Mouse (Mus musculus) left cerebral cortex, postnatal 36 days (tissue): ENCODE measurements around the gene D130043K22Rik. TPM values are rescaled to one million over a fixed set of nuclear protein-coding genes. Genes with fewer than 3 reads are reported as not detected.

Experiments used
- DNase-seq, 2 experiments: peaks; one replicate each; pipeline ENCODE4 v3.0.0; 2021 to 2022; ENCODE audit warnings: low spot score in 2 of 2, mixed read lengths in 1 of 2
- intact Hi-C: fragments of 180-260 bp; cut with DNase I; formaldehyde crosslinking; loops from one replicate; pipeline ENCODE4 v1.15.1; 2025
- total RNA-seq, 2 experiments: library from RNA; stranded (reverse); gene quantifications; 2 replicates each; pipeline ENCODE4 v1.2.3; 2021

D130043K22Rik gene
- total RNA-seq, 2 experiments from 2014 or later, result 29.8 to 33.6 TPM

DNA sequence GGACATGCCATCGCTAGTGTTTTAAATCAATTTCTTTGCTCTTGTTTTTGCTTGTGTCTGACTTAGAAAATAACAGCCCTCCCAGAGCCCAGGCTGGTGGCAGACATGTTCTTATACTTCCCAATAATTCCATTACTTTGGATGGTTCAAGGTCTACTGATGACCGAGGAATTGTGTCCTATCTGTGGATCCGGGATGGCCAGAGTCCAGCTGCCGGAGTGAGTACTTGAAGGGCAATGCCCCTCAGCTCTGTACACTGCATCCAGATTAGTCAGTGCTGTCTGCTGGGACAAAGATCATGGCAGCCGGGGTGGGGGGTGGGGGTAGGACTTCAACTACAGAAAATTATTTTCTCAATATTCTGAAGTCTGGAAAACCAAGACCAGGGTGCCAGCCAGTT is 35.8 kb downstream of the D130043K22Rik start:
- intact Hi-C loops, result no loop called here
- DNase-seq, result no peak

DNA sequence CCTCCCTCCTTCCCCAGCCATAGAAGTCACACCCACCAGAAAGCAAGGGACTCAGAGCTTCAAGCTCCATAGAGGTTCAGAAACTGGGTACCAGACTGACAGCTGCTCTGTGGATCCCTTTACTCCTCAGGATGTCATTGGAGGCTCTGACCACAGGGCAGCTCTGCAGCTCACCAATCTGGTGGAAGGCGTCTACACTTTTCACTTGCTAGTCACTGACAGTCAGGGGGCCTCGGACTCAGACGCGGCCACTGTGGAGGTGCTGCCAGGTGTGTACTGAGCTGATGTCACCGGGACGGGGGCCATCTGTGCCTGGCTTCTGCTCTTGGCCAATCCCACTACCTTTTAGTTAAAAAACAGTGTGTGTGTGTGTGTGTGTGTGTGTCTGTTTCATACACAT is 37.5 kb downstream of the D130043K22Rik start:
- intact Hi-C loops, result no loop called here
- DNase-seq, result no peak

DNA sequence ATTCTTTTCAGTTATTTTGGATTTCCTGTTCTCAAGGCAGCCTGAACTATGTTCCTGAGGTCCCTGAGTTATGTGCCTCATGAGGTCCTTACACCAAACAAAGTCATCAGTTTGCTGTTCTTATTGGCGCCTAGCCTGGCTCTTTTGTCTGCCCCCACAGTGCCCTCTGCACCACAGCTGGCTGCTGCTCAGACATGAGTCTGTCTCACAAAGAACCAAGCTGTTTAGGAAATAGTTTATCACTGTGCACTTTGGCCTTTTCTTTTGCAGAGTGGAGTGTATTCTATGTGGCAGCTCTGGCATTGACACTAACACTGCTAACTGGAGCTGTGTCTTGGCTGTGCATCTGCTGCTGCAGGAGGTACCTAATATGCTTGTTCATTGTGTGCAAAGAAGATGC is 44.6 kb downstream of the D130043K22Rik start:
- no peak for DNase-seq
- intact Hi-C loops, result no loop called here

DNA sequence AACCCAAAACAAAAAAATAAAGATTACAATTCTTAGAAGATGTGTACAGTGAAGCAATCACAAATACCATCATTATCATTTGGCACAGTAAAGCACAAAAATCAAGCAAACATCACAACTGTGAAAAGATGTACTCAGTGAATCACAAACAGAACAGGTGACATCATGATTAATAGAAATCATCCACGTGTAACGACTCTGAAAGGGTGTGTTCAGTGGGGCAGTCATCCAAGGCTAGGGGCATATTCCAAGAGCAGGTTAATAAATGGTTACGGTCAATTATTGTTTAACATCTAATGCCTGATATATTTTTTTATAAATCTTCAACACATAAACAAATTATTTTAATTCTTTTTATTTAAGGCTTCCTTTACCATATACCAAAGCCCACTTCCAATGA is 47.6 kb downstream of the D130043K22Rik start:
- no peak for DNase-seq
- intact Hi-C loops, result no loop called here

DNA sequence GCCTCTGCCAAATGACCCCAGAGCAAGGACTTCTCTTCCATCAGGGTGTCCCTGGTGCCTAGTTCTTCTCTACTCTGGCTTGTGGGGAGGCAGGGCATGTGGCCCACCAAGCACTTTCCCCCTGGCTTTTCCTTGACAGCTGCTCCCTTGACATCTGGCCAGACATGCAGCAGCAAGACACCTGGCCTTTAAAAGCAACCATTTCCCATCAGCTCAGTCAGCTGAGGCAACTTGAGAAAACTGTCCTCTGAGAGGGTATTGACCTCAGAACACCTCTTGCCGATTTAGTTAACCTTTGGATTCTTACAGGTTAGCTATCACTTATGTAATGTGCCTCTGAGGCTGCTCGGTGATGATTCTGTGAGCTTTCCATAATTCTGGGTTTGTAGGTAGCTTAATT is 48.9 kb downstream of the D130043K22Rik start:
- intact Hi-C loops, result no loop called here
- DNase-seq, result no peak

DNA sequence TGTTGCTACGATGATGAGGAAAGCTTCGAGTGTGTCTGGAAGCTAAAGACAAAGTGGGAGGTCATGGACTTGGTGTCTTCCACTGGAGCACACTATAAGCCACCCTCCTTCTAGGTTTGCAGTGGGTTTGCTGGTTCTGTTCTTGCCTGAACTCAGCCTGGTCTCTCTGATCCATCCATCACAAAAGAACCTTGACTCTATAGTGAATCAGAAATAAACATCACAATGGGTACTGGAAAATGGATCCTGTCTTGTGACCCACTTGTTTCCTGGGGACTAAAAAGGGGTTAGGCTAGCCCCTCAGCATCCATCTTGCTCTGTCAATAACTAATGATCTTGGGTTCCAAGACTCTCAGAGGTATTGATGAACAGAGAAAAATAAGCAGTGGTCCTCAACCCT is 57.0 kb downstream of the D130043K22Rik start:
- no peak for DNase-seq

DNA sequence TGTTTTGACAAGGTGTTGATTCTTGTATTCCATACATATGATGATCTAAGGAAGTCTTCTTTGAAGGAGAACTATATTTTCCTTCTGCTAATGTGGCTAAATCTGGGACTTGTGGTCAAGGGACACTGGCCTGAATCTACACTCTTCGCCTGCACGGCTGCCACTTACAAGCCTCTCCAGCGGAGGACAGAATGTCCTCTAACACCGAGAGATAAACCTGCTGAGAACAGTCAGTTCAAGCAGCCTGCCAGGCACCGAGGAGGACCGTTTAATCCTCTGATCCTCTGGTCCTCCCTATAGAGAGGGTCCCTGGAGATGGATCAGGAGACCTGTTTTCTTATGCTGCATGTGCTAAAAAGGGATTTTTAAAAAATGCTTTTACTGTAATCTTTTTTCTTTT is 58.5 kb downstream of the D130043K22Rik start:
- DNase-seq, result no peak
- intact Hi-C loops, result no loop called here

More for the DNA sequence above, 57.0 kb downstream of the D130043K22Rik start:
- intact Hi-C loops, result no loop called here

DNA sequence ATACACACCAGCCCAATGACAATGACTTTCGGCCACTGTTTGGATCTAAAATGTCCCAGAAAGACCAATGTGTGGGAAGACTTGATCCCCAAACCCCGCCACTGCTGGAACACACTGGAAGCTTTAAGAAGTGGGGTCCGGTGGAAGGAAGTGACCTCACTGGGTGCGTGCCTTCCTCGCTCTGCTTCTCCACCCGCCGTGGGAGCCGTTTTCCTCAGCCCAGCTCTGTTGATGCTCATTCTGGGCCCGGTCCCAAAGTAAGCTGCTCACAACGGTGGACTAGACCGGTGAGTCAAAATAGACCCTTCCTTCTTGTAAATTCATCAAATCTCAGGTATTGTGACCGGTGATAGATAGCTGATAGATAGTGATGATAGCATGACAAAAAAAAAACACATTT is 60.5 kb downstream of the D130043K22Rik start:
- intact Hi-C loops, result no loop called here
- no peak for DNase-seq

DNA sequence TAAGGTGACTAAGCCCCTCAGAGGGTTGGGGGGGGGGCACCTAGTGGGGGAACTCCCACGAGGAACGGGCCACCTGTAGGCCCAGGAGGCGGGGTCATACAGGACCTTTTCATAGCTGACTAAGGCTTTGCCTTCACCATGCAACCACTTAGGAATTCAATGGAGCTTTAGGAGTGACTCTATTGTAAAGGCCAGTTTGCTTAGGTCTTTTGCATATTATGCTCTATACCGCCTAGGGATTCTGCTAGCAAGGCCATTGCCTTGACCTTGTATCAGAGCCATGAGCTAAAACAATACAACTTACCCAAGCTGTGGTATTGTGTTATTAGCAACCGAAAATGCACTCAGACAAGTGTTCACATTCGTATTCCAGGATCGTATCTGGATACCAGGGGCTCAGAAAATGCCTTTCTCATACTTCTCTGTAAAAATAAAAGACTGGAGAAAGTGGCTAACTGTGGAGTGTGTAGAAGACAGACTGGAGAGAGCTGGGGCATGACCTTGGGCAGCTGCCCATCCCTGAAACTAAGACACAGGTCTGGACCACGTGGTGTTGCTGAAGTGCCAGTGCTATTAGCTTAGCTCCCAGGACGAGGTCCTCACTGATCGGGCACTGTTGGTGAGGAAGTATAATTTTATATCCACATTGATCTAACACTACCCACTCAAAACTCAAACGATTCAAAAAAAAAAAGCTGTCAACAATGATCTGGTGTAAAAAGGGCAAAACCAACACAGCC is 62.1 kb downstream of the D130043K22Rik start:
- DNase-seq, result no peak
- intact Hi-C loops, result no loop called here

DNA sequence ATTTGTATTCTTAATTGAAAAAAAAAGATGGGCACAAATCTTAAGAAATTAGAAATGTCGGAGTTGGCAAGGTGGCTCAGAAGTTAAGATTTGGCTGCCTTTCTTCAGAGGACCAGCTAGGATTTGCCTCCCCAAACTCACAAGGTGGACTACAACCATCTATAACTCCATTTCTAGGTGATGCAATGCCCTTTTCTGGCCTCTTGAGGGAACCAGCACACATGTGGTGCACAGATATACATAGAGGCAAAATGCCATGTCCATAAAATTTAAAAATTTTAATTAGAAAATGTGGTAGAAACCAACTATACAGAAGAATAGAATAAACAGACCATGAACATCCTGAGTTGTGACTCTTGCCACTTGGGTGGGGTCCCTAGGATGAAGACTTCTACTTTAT is 64.2 kb downstream of the D130043K22Rik start:
- intact Hi-C loops, result no loop called here
- DNase-seq, result no peak

DNA sequence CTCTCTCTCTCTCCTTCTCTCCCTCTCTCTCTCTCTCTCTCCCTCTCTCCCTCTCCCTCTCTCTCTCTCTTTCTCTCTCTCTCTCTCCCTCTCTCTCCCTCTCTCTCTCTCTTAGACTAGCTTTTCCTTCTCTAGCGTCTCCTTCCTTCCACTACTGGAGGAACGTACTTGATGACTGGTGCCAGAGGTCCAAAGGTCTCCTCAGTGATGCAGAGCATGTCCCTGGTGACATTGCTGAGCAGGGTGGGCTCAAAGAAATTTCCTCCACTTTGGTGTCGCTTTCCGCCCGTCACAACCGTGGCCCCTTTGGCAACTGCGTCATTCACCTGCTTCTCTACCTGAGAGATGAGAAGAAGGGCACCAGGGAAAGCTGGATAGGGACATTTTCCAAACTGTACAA is 68.6 kb downstream of the D130043K22Rik start:
- no peak for DNase-seq
- intact Hi-C loops, result no loop called here

DNA sequence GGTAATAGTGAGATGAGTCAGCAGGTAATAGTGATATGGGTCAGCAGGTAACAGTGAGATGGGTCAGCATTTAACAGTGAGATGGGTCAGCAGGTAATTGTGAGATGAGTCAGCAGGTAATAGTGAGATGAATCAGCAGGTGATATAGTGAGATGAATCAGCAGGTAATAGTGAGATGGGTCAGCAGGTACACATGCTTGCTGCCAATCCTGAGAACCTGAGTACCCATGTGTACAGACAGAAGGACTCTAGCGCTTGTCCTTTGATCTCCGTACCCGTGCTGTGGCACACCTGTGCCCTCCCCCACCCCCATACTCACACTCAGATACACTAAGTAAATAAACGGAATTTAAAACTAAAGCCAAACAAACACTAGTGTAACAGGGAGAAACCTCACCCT is 70.0 kb downstream of the D130043K22Rik start:
- DNase-seq, result no peak
- intact Hi-C loops, result no loop called here

DNA sequence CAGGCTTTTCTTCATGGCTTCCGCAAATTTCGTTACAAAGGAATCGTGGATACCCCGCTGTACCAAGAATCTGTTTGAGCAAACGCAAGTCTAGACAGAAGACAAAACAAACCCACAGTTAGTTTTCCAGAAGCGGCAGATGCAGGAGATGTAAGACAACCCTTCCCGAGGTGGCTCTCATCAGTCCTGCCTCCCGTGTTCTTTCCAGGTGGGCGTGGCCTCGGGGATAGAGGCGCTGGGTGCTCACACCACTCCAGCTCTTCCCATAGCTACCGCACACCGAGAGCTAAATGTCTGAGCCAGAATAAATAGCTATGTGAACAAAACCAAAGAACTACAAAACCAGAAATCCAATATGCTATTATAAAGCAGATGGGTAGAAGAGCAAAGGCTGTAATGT is 70.9 kb downstream of the D130043K22Rik start:
- intact Hi-C loops, result no loop called here
- no peak for DNase-seq

DNA sequence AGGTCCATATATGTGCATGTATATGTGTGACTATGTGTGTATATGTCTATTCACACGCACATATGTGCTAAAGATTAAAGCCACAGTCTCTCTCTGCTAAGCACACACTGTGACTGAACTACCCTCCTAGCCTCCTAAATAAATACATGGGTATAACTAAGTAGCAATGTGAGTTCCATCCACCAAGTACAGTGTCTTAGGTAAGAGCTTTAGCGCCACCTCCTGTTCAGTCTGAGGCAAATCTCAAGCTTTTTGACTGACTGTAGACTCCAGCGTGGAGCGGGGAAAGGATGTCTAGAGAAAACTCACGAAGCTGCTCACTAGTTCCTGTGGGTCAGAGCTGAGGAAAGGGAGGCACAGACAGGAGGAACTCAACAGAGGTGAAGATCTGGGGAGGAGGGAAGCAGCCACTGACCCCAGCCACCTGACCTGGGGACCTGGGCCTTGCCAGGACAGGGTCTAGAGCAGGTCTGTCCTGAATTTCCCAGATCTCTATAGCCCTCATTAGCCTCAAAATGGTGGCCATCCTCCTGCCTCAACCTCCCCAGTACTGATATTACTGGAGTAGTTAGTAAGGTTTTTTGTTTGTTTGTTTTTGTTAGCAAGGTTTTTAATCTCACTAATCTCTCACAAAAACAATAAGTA is 75.5 kb downstream of the D130043K22Rik start:
- DNase-seq, result no peak
- intact Hi-C loops, result no loop called here

DNA sequence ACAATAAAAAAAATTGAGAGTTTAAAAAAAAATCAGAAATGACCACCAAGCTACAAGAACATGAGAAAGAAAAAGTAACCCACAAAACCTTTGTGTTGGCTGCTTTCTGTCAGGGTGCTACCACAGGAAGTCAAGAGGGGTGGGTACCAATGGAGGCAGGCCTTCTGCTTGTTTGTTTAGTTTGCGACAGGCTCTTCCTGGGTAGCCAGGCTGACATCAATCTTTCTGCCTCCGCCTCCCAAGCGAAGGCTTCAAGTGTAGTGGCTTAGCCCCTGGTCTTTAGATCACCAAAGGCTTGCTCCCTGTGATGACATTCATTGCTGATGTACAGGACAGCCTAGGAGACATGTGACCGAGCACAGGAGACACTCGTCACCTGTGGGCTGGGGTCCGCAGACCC is 76.3 kb downstream of the D130043K22Rik start:
- no peak for DNase-seq
- intact Hi-C loops, result no loop called here

DNA sequence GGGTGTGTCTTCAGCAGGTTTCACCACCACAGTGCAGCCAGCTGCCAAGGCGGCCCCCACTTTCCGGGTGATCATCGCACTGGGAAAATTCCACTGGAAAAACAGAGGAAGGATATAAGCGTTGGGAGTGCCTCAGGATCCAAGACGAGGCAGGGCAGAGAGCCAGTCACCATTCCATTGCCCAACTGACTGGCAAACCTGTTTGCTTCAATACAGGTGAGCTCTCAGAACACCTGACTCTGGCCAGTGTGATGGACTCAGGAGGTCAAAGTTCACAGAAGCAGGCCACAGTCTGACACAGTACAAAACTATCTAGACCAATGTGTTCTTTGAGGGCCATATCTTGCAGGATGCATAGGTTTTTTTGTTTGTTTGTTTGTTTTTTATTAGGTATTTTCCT is 79.1 kb downstream of the D130043K22Rik start:
- intact Hi-C loops, result no loop called here
- DNase-seq, result no peak

DNA sequence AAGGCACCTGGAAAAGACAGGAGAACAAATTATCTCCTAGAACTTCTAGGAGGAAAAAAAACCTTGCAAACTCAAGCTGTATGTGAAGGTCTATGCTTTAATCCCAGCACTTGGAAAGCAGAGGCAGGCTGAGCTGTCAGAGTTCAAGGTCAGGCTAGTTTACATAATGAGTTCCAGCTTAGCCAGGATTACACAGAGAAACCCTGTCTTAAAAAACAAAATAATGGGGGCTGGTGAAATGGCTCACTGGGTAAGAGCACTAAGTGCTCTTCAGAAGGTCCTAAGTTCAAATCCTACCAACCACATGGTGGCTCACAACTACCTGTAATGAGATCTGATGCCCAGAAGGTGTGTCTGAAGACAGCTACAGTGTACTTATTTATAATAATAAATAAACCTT is 85.7 kb downstream of the D130043K22Rik start:
- intact Hi-C loops, result no loop called here
- no peak for DNase-seq

DNA sequence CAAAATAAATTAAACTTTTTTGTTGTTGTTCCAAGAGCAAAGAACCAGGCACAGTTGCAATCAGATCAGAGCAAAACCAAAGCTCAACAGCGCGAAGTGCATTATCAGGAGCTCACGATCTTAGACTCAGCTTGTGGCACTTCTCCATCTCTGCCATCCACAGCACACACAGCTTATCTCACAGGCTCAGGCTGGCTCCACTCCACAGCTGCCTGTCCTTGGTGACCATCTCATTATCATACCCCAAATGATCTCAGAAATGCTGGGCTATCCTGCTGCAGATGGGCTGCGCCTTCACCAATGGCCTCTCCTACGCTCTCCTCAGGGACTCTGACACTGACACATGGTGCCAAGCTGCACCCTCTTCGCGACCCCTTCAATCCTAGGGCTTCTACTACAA is 88.3 kb downstream of the D130043K22Rik start:
- no peak for DNase-seq
- intact Hi-C loops, result no loop called here

DNA sequence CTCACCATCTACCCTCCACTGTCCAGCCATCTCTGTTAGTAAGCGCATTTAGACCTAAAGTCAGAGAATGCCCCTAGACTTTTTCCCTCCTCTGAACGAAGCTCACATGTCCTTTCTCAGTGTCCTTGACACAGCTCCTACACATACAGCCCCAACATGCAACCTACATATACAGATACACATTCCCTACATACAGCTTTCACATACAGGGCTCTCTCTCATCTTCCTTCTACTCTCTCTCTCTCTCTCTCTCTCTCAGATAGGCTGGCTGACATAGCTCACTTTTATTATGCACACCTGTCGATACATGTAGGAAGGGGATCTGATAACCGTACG is 91.8 kb downstream of the D130043K22Rik start:
- DNase-seq, result no peak
- intact Hi-C loops, result no loop called here

DNA sequence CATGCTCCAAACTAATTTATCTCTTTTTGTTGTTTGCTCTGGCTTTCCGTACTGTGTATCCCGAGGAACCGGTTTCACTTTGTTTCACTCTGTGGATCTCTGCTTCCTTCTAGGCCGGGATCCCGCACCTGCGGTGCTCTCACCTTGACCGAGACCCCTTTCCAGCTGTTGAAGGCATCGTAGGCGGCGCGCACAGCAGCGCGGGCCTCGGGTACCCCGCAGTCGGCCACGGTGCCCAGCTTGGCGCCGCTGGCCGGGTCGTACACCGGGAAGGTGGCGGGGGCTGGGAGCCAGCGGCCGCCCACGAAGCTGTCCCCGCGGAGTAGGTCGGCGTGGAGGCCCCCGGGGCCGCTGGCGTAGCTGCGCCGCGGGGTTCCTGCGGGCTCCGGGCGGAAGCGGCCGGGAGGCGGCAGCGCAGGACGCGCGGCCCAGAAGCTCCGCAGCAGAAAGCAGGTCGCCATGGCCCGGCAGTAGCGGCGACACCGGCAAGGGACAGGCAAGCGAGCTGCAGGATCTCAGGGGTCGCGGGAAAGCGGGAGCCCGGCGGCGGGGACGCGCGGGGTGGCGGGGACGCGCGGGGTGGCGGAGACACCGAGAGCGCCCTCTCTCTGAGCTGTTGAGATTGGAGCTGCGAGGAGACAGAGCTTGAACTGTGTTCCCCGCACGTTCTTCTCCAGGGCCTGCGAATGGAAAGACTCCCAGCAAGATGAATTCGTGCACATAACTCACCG is 92.3 kb downstream of the D130043K22Rik start, which contains the start of gene Aldh5a1:
Gene Aldh5a1, minus strand, starts transcription at position 554 of the 731 bp plus-strand sequence.
- DNase-seq, result peak; percentile 82 to 83
- intact Hi-C loops, result no loop called here

DNA sequence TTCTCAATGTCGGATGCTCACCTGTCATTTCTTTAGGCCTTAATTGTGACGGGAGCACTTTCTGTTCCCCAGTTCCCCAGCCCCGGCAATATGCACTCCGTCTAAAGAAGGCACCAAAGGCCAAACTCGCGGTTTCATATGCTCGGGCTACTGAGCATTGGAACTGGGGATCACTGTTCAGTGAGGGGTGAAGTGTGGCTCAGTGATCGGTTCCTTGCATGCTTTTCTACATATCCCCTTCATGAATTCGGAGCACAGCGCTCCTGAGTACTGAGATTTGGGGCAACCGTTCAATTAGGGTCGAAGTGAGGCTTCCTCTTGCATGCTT is 92.9 kb downstream of the D130043K22Rik start:
- intact Hi-C loops, result loop anchor here (2.0 kb wide), 1 partner anchor 51 kb away; no protein-coding TSS in a partner anchor
- no peak for DNase-seq
